16 mouse cellular contexts compared by ENCODE assay signal in the genomic region with DNA sequence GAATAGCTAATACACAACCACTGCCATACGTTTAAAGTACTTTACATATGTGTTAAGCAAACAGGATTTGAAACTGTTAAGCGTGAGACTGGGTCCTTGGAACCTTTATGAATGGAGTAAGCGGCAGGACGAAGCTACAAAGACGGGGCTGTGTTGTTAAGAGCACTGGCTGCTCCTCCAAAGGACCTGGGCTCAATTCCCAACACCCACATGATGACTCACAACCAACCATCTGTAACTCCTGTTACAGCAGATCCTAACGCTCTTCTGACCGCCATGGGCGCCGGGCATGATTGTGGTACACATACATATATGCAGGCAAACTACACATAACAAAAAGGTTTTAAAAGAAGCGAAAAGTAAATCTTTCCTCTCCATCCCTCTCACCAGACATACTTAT. TPM values are rescaled to one million over a fixed set of nuclear protein-coding genes. Genes with fewer than 3 reads are reported as not detected.
DNase-seq lines count a peak whose midpoint lies in the region; ATAC-seq lines count a peak whose summit lies in the region.
"Had no signal": no experiment of that assay in that cellular context is flagged by ENCODE, and none has a peak within 500 bp of the region (broad histone marks: within the 10 kb centered on the region; RNA-seq: fewer than 3 reads in every experiment).

No protein-coding gene starts in this region.

- no peak overlapping the region for H3K27ac ChIP-seq in midbrain, embryonic 14.5 days (replicated peaks; ENCODE audit: low read depth, low read length)
- H3K27ac ChIP-seq in midbrain, embryonic 13.5 days = no peak overlapping the region
- H3K27ac ChIP-seq: embryonic facial prominence, embryonic 15.5 days had no signal

- 0 out of 2 replicates have a peak, but pooled peaks cover 3% of the 10 kb centered on the region for H3K9me3 ChIP-seq in midbrain, embryonic 14.5 days (ENCODE audit: control insufficient read depth, low read length)
- H3K9me3 ChIP-seq in midbrain, embryonic 13.5 days = no peaks in the 10 kb centered on the region
- H3K9me3 ChIP-seq: embryonic facial prominence, embryonic 15.5 days; G1E had no signal

- no peak for ATAC-seq in midbrain, embryonic 14.5 days (ENCODE audit: low FRiP score, low TSS enrichment)
- ATAC-seq in midbrain, embryonic 13.5 days = no peak
- no peak for ATAC-seq in inflammation-experienced regulatory T-cells, adult 6 months
- ATAC-seq: activated CD4-positive, CD25-positive, alpha-beta regulatory T cell, adult 4 months had no signal

- H3K36me3 ChIP-seq in midbrain, embryonic 14.5 days (ENCODE audit: control insufficient read depth, insufficient read depth, low read length) = no peaks in the 10 kb centered on the region
- no peaks in the 10 kb centered on the region for H3K36me3 ChIP-seq in midbrain, embryonic 13.5 days
- H3K36me3 ChIP-seq: embryonic facial prominence, embryonic 15.5 days; G1E had no signal

- DNase-seq in frontal cortex, postnatal 36 days (ENCODE audit: low spot score in 2 of 2) = peak; percentile 51 to 54
- no peak for DNase-seq in frontal cortex, postnatal 10 days (ENCODE audit: low spot score in 2 of 2)
- DNase-seq in midbrain, embryonic 14.5 days = peak; percentile 15
- DNase-seq in layer of hippocampus, postnatal 14 days (ENCODE audit: low spot score in 2 of 2) = peak; percentile 40 to 54
- DNase-seq in telencephalon, adult 2 months (ENCODE audit: low read depth, low spot score) = peak; percentile 48
- DNase-seq in ovary, adult 18-20 months (ENCODE audit: low spot score) = no peak
- DNase-seq: cerebellum, adult 11-12 months; lung, adult 2 months had no signal

- no peak overlapping the region for H3K9ac ChIP-seq in midbrain, embryonic 14.5 days (replicated peaks; ENCODE audit: low read length)
- no peak overlapping the region for H3K9ac ChIP-seq in midbrain, embryonic 13.5 days (replicated peaks)
- H3K9ac ChIP-seq: embryonic facial prominence, embryonic 15.5 days had no signal

- H3K4me3 ChIP-seq in midbrain, embryonic 14.5 days (replicated peaks; ENCODE audit: low read depth, low read length) = no peak overlapping the region
- no peak overlapping the region for H3K4me3 ChIP-seq in midbrain, embryonic 13.5 days (replicated peaks)
- H3K4me3 ChIP-seq: embryonic facial prominence, embryonic 15.5 days; megakaryocyte, embryonic 14.5 days had no signal

- WGBS in midbrain, embryonic 14.5 days = 76% methylated on average over 10 of the region's 10 CpGs
- 81% methylated on average over 10 of the region's 10 CpGs for WGBS in midbrain, embryonic 13.5 days

- peaks cover 9% of the 10 kb centered on the region for H3K4me1 ChIP-seq in midbrain, embryonic 14.5 days (ENCODE audit: control insufficient read depth, insufficient read depth, low read length)
- H3K4me1 ChIP-seq in midbrain, embryonic 13.5 days (replicated peaks) = peaks cover 18% of the 10 kb centered on the region

- peaks cover 26% of the 10 kb centered on the region for H3K27me3 ChIP-seq in midbrain, embryonic 14.5 days (ENCODE audit: control insufficient read depth, insufficient read depth, low read length)
- peaks cover 34% of the 10 kb centered on the region for H3K27me3 ChIP-seq in midbrain, embryonic 13.5 days
- H3K27me3 ChIP-seq: embryonic facial prominence, embryonic 15.5 days had no signal

- H3K4me2 ChIP-seq in midbrain, embryonic 14.5 days (ENCODE audit: low read length) = no peak overlapping the region
- H3K4me2 ChIP-seq in midbrain, embryonic 13.5 days (replicated peaks) = no peak overlapping the region
- H3K4me2 ChIP-seq: embryonic facial prominence, embryonic 15.5 days had no signal

RNA-seq across cellular contexts. Expression of gene Cybrd1, which starts 3.1 kb away (rescaled TPM):
- 1.6 and 1.7 TPM in 2 replicates for polyA plus RNA-seq in midbrain, embryonic 14.5 days (2014; fragmentation: Nextera tagmentation; extraction: Ambion mirVana)
- polyA plus RNA-seq in midbrain, embryonic 13.5 days (2015; fragmentation: Nextera tagmentation; extraction: Ambion mirVana) = 0.52 and 0.86 TPM in 2 replicates
- total RNA-seq in layer of hippocampus, postnatal 14 days (2021) = 10 to 100 TPM in 1 of 2 experiments, 1 to 10 TPM in 1; 10.0 to 10.3 TPM
- polyA plus RNA-seq in inflammation-experienced regulatory T-cells, adult 6 months (2017; shearing (Covaris generic)) = under 1 TPM in 2 of 3 experiments, not detected in 1; 0.07 to 0.13 TPM
- total RNA-seq: hematopoietic stem cell, adult 5-6 weeks had no signal
- polyA plus RNA-seq: C2C12, G1E had no signal

Comparison
In these comparisons a context has a peak if more than half of its experiments do, and no peak if none do; other contexts are left out.
1. DNase-seq: peak in frontal cortex, postnatal 36 days (2 of 2), midbrain, embryonic 14.5 days (single experiment), layer of hippocampus, postnatal 14 days (2 of 2) and telencephalon, adult 2 months (single experiment); none in frontal cortex, postnatal 10 days (0 of 2) and ovary, adult 18-20 months (single experiment).